Mouse (Mus musculus) midbrain, embryonic 11.5 days (tissue): ENCODE results near the gene Cad. TPM values are rescaled to one million over a fixed set of nuclear protein-coding genes. Genes with fewer than 3 reads are reported as not detected.

Experiments
- ATAC-seq: fragments of 200-750 bp; cut with Nextera tagmentation; 2 replicates; pipeline ENCODE4 v1.8.0; 2017; ENCODE audit warnings: moderate TSS enrichment, moderate library complexity; ENCODE audit not compliant: low FRiP score
- DNase-seq: peaks from one replicate; pipeline ENCODE4 v3.0.0; 2015; ENCODE audit warnings: low spot score; ENCODE audit errors: missing footprints
- H3K27ac ChIP-seq: fragments of 300-500 bp; sonication (generic); 2 replicates; pipeline ENCODE4 v1.5.1; 2014; ENCODE audit warnings: low read depth, low read length
- H3K27me3 ChIP-seq: fragments of 300-500 bp; sonication (generic); 2 replicates; pipeline ENCODE4 v1.6.1; 2014; ENCODE audit warnings: mild to moderate bottlenecking, low read length, moderate library complexity, mixed read lengths; ENCODE audit not compliant: control insufficient read depth, insufficient read depth
- H3K36me3 ChIP-seq: fragments of 300-500 bp; sonication (generic); 2 replicates; pipeline ENCODE4 v1.6.1; 2014; ENCODE audit warnings: mild to moderate bottlenecking, low read length, moderate library complexity, mixed read lengths; ENCODE audit not compliant: control insufficient read depth, insufficient read depth
- H3K4me1 ChIP-seq: fragments of 300-500 bp; sonication (generic); 2 replicates; pipeline ENCODE4 v1.6.1; 2014; ENCODE audit warnings: low read length; ENCODE audit not compliant: control insufficient read depth, insufficient read depth
- H3K4me2 ChIP-seq: fragments of 300-500 bp; sonication (generic); 2 replicates; pipeline ENCODE4 v1.6.1; 2014; ENCODE audit warnings: mild to moderate bottlenecking, moderate library complexity
- H3K4me3 ChIP-seq: fragments of 300-500 bp; sonication (generic); 2 replicates; pipeline ENCODE4 v1.5.1; 2014; ENCODE audit warnings: low read depth, low read length
- H3K9ac ChIP-seq: fragments of 300-500 bp; sonication (generic); 2 replicates; pipeline ENCODE4 v1.6.1; 2014; ENCODE audit warnings: low read length
- H3K9me3 ChIP-seq: fragments of 300-500 bp; sonication (generic); 2 replicates; pipeline ENCODE4 v1.6.1; 2016; ENCODE audit warnings: low read length; ENCODE audit not compliant: control insufficient read depth
- WGBS: fragments of 180-500 bp; shearing (Covaris S2); extraction: QIAGEN DNeasy Blood & Tissue Kit; methylation state at CpG from one replicate; pipeline ENCODE4 v1.1.7; 2014; 5-methylcytosine and 5-hydroxymethylcytosine counted together
- polyA plus RNA-seq: library from polyadenylated mRNA; unstranded; fragments of >200 nt; fragmentation: Nextera tagmentation; extraction: Ambion mirVana; gene quantifications from 2 replicates; pipeline ENCODE4 v1.2.1, GENCODE M21; 2014

The Cad gene
- polyA plus RNA-seq, 1 experiment from 2014 or later: 22.2 TPM

DNA sequence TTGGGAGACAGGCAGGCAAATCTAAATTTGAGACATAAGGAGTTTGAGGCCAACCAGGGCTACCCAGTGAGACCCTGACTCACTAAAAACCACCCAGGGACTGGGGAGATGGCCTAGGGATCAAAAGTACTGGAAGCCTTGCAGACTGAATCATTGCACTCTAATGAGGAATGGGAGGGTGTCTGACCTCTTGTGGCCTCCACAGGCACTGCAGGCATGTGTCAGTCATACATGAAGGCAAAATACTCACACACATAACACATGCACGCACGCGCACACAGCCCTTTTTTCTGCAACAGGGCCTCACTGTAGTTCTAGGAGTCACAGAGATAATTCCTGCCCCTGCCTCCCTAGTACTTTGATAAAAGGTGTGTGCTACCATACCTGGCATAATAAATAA lies 26.8 kb downstream of the Cad start:
- H3K4me3 ChIP-seq: no peak overlapping the region
- H3K9ac ChIP-seq: no peak overlapping the region
- DNase-seq (peak; percentile 88), ATAC-seq (no peak)
- H3K27me3 ChIP-seq: no peaks in the 10 kb centered on the region
- no peak overlapping the region for H3K27ac ChIP-seq
- no peak overlapping the region for H3K4me2 ChIP-seq
- H3K4me1 ChIP-seq: peaks cover 3% of the 10 kb centered on the region; the same call in 1 of the 2 replicates
- no peaks in the 10 kb centered on the region for H3K9me3 ChIP-seq
- peaks cover 16% of the 10 kb centered on the region for H3K36me3 ChIP-seq
- WGBS: 79% methylated on average over 3 of the region's 3 CpGs

GRCm38 (mm10) chr5:31082355-31082754 lies 27.8 kb downstream of the Cad start:
- Histone ChIP-seq H3K9ac (no peak overlapping the region), H3K4me3 (no peak overlapping the region), H3K27ac (peak overlapping the region; percentile 35; the same call in 1 of the 2 replicates), H3K27me3 (no peaks in the 10 kb centered on the region), H3K4me2 (no peak overlapping the region; the same call in 1 of the 2 replicates), H3K4me1 (peaks cover 3% of the 10 kb centered on the region; the same call in 1 of the 2 replicates), H3K9me3 (no peaks in the 10 kb centered on the region), H3K36me3 (peaks cover 10% of the 10 kb centered on the region)
- DNase-seq: peak; percentile 94
- ATAC-seq: no peak
- 6% methylated on average over 5 of the region's 5 CpGs for WGBS

DNA sequence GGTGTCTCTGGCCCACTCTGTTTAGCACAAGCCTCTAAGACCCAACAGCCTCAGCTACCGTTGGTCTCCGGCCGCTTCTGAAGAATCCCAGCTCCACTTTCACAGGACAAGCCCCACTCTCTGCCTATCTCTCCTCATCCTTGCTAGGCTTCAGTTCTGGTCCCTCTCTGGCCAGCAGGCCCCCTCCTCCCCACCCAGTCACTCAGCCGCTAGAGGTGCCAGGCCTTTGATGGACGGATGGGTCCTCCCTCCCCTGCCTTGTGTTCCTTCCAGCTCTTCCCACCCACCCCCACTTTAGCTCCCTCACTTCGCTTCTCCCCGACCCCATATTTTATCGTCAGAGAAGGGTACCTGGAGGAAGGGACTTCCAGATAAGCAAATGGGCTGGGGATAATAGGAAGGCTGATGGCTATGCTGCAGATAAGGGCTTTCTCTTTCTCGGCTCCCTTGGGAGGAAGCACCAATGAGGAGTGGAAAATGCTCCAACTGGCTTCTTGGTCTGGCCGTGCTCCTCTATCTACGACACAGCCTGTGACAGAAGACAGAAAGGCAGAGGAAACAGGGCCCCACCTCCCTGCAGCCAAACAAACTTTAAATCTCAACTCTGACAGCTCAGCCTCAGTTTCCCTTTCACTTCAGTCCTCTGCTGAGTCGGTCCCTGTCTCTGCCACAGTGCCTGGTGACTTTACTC lies 28.5 kb downstream of the Cad start:
- H3K27ac ChIP-seq: peak overlapping the region; percentile 35; the same call in 1 of the 2 replicates
- DNase-seq (no peak), ATAC-seq (peak; percentile 45; the same call in 1 of the 2 replicates)
- H3K9ac ChIP-seq: no peak overlapping the region; the same call in 1 of the 2 replicates
- H3K9me3 ChIP-seq: no peaks in the 10 kb centered on the region
- peak overlapping the region; percentile 8; the same call in 1 of the 2 replicates for H3K4me2 ChIP-seq
- H3K4me3 ChIP-seq: no peak overlapping the region
- no peaks in the 10 kb centered on the region for H3K27me3 ChIP-seq
- peaks cover 3% of the 10 kb centered on the region; the same call in 1 of the 2 replicates for H3K4me1 ChIP-seq
- 36% methylated on average over 12 of the region's 12 CpGs for WGBS
- peaks cover 4% of the 10 kb centered on the region for H3K36me3 ChIP-seq

DNA sequence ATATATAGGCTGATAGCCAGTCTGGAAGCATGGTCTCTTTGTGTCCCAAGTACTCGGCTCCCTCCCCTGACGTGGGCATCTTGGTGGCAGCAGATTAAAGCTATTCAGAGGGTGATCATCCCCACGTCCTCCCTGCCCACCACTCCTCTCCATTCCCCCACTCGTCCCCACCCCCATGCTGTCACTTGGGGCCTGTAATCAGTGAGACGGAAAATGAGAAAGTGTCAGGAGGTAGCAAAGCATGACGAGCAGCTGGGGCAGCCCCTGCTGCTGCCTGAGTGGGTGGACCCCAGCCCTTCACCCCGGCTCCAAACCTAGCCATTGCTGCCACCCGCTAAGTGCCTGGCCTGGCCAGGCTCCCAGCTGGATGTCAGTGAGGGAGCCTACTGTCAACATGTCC lies 29.4 kb downstream of the Cad start:
- Histone ChIP-seq H3K9me3 (no peaks in the 10 kb centered on the region), H3K27ac (no peak overlapping the region), H3K27me3 (no peaks in the 10 kb centered on the region), H3K4me1 (peaks cover 3% of the 10 kb centered on the region; the same call in 1 of the 2 replicates), H3K4me3 (no peak overlapping the region), H3K9ac (0 out of 2 replicates have a peak overlapping the region, but pooled peaks have one; percentile 14), H3K4me2 (no peak overlapping the region), H3K36me3 (0 out of 2 replicates have a peak, but pooled peaks cover 2% of the 10 kb centered on the region)
- ATAC-seq (peak; percentile 67), DNase-seq (peak; percentile 87)
- WGBS: 9% methylated on average over 8 of the region's 8 CpGs

- 30% methylated on average over 7 of the region's 7 CpGs for WGBS
- Histone ChIP-seq H3K4me2 (no peak overlapping the region), H3K9ac (no peak overlapping the region), H3K27me3 (peaks cover 13% of the 10 kb centered on the region), H3K36me3 (no peaks in the 10 kb centered on the region), H3K4me1 (peaks cover 3% of the 10 kb centered on the region; the same call in 1 of the 2 replicates), H3K4me3 (no peak overlapping the region), H3K9me3 (no peaks in the 10 kb centered on the region), H3K27ac (no peak overlapping the region)
- no peak for DNase-seq
- ATAC-seq: peak; percentile 14; the same call in 1 of the 2 replicates
Measured at GRCm38 (mm10) chr5:31086606-31087005, 32.0 kb downstream of the Cad start.

DNA sequence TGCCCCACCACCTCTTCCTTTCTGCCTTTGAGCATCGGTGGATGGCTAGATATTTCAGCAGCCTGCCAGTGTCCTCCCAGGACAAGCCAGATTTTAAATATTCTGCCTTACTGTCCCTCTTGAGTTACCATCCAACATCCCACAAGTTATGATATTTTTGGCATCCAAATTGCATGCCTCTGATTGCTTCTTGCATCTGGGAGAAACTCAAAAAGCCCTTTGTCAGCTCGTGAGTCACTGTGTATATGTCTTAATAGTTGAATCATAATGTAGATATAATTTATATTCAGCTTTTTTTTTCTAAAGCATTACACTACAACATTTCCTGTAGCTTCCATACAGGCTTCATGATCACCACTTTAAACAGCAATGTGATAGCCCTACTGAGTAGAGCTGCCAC lies 32.6 kb downstream of the Cad start:
- 77% methylated on average over 2 of the region's 2 CpGs for WGBS
- no peak overlapping the region for H3K4me2 ChIP-seq
- peaks cover 18% of the 10 kb centered on the region for H3K27me3 ChIP-seq
- H3K27ac ChIP-seq: no peak overlapping the region
- no peak overlapping the region for H3K4me3 ChIP-seq
- DNase-seq: no peak
- no peak for ATAC-seq
- peaks cover 3% of the 10 kb centered on the region; the same call in 1 of the 2 replicates for H3K4me1 ChIP-seq
- H3K36me3 ChIP-seq: no peaks in the 10 kb centered on the region
- no peak overlapping the region for H3K9ac ChIP-seq
- no peaks in the 10 kb centered on the region for H3K9me3 ChIP-seq

DNA sequence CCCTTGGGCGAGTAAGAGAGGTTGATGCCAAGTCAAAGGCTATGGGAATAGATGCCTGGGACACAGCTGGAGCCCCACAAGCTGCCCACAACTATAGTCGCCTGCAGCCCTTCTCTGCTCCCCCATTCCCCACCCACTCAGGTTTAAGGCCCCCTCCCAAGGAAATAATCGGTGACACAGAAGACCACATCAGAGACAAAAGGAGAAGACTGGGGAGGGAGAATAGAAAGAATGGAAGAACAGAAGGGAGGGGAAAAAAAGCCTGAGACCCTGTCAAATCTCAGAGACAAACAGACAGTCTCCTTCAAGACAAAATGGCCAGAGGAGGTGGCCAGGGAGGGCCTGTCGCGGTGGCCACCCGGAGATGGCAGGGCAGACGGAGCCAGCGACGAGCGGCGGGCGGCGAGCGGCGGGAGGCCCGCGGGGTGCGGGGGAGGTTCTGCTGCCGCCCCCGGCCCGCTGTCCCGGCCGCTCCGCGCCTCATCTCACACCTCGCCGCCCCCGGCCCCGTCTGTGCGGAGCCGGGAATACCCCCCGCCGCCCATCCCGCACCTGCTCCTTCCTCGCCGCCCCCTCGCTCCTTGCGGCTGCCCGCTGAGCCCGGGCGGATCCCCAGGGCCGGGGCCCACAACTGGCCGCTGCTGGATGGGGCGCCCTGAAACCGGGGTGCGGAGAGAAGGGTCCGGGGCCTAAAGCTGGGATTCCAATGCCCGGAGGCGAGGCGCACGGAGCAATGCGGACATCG lies 37.8 kb downstream of the Cad start:
- Histone ChIP-seq H3K4me1 (peaks cover 20% of the 10 kb centered on the region), H3K27ac (no peak overlapping the region), H3K9ac (peak overlapping the region; percentile 57), H3K36me3 (no peaks in the 10 kb centered on the region), H3K27me3 (peaks cover 69% of the 10 kb centered on the region), H3K4me2 (peak overlapping the region; percentile 58), H3K4me3 (peak overlapping the region; percentile 45), H3K9me3 (no peaks in the 10 kb centered on the region)
- DNase-seq: peak; percentile 91
- ATAC-seq: 0 out of 2 replicates have a peak, but pooled peaks have one; percentile 5
- WGBS: 2% methylated on average over 51 of the region's 53 CpGs

GRCm38 (mm10) chr5:31093151-31094041 lies 38.8 kb downstream of the Cad start:
- peak; percentile 70 for ATAC-seq
- peak overlapping the region; percentile 45 for H3K4me3 ChIP-seq
- H3K4me2 ChIP-seq: peak overlapping the region; percentile 58
- WGBS: under 1% methylated on average over 45 of the region's 54 CpGs
- peak overlapping the region; percentile 57 for H3K9ac ChIP-seq
- H3K9me3 ChIP-seq: no peaks in the 10 kb centered on the region
- H3K36me3 ChIP-seq: no peaks in the 10 kb centered on the region
- DNase-seq: peak; percentile 94
- H3K27me3 ChIP-seq: peaks cover 69% of the 10 kb centered on the region
- peaks cover 20% of the 10 kb centered on the region for H3K4me1 ChIP-seq
- no peak overlapping the region for H3K27ac ChIP-seq
